In genomic region chr5:145490300-145490699, GRCm38 (mm10) we compare ENCODE assay signal across 13 mouse cellular contexts. TPM values are rescaled to one million over a fixed set of nuclear protein-coding genes. Genes with fewer than 3 reads are reported as not detected.
"Had no signal": no experiment of that assay in that cellular context is flagged by ENCODE, and none has a peak within 500 bp of the region (broad histone marks: within the 10 kb centered on the region; RNA-seq: fewer than 3 reads in every experiment).

No protein-coding gene starts in this region.

- DNase-seq: retina, postnatal 1 day; right cerebral cortex, adult 18-20 months; right cerebral cortex, postnatal 14 days; right cerebral cortex, postnatal 25 days; right cerebral cortex, postnatal 4 days; spleen, adult 18-20 months; thymus, adult 18-20 months; thymus, adult 2 months; thymus, postnatal 14 days; thymus, postnatal 25 days; thymus, postnatal 36 days; thymus, postnatal 4 days had no signal

RNA-seq across cellular contexts. Expression of gene Cyp3a16, which starts 20.8 kb away (rescaled TPM):
- total RNA-seq: neutrophil, adult 5-6 weeks had no signal
